Mouse (Mus musculus) urinary bladder, postnatal 36 days (tissue): Measurements from ENCODE around the gene Camk2d.

Source experiments
- DNase-seq, 2 experiments: peaks; one replicate each; pipeline ENCODE4 v3.0.0; 2022; ENCODE audit warnings: low spot score in 2 of 2, mixed read lengths in 1 of 2

The Camk2d gene

DNA sequence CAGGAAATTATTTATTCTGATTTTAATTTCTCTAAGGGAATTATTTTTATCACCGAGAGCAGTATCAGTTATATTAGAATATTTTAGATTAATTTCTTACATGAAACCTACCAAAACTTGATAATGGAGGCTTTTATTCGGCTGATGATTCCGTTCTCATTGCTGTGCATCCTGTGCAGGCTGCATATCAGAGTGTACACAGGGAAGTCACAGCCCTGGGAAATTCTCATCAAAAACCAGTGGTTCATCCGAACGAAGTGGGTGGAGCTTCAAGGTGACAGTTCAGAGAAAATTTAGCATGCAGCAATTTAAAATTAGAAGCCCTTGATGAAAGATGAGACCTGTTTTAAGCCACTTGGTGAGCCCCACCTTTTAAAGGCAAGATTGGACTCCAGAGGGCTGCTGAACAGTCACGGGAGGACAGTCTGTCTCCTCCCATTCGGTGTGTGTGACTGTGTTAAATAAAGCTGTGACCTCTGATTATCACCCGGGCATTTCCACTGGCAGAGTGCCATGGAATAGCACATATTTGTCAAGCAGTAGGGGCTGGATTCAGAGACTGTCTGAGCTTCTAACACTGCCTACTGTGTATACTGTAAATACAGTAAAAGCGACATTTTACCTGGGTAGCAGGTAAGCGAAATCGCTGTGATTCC lies 150.2 kb downstream of the Camk2d start:
- DNase-seq: no peak

DNA sequence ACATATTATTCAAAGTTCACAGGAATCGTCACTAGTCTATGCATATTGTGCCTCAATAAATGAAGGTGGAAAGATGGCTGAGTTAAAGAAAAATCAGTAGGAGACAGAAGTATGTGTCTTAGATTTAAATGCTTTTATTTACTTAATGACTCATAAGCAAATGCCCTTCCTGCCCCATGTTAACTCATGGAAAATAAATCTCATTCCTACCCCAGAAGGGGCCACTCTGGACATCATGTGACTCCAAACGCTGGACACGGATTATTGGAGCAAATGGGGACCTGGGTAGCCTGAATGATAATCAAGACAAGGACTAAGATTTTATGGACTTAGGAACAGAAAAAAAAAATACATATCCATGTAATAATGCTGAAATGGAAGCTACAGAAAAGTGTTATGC lies 151.5 kb downstream of the Camk2d start:
- DNase-seq: no peak

DNA sequence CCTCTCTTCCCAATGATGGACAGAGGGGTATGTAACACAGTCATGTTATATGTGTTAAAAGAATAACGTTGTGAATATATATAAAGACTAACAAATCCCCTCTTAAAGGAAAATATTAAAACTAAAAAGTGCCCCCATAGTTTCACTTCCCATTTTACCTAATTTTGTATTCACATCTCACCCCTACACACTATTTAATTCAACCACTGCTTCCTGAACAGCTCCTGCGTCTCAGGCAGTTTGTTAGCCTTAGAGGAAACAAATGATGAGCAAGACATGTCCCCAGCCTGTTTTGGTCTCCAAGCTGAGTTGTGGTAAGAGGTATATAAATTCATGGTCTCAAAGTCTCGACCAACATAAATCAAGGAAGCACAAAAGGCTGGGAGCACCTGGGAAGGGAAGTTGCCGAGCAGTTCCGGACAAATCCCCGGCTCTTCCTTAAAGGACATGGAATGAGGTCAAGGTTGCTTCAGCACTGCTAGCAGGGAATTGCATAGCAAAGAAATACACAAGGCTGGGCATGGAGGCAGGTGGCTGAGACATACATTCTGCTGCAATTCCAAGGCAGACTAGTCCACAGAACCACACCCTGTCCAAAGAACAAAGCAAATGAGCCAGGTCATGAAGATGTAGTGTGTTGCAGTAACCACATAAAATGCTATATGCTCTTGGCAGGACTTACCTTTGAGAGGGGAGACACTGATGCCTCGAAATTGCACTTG lies 155.4 kb downstream of the Camk2d start:
- no peak for DNase-seq

DNA sequence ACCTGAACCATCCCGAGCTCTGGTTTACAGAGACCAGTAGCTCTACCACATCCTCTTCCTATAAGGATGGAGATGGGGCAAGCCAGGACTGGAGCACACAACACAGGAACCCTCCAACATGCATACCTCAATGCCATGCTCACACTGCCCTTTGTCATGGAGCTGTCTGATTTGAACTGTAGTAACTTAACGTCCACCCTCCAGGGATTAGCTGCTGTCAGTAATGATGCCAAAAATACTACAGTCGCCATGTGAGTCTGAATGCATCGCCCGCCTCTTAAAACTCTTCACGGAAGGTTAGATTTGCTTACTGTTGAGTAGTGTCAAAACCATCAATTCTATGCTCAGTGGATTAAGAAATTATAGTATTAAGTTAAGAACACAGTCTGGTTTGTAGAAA lies 156.9 kb downstream of the Camk2d start:
- DNase-seq: no peak

DNA sequence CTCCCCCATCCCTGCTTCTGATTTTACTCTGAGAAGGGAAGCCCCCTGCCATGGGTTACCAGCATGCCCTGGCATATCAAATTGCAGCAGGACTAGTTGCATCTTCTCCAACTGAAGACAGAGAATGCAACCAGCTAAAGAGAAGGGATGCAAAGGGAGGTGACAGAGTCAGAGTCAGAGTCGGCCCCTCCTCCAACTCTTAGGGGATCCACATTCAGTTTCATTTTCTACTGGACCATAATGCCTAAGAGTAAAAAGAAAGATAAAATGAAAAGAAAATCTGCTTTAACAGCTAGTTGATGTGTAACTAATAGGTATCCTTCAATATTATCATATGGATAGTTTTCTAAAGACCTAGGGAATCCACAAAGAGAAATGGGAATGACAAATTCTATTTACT lies 162.3 kb downstream of the Camk2d start:
- no peak for DNase-seq

DNA sequence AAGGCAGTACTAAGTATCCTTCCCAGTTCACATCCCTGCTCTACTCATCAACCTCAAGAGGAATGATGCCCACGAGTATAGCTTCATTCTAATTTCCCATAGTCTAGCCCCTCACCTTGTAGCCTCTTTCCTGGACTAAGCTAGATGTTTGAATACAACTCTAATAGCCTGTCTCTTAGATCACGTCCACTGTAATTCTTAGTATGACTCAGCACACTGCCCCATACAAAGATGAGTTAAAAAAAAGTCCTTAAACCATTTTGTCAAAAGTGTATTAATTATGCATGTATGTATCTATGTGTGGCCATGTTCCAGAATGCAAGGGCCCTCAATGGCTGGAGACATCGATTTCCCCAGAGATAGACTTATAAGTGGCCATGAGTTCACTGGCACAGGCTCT lies 164.5 kb downstream of the Camk2d start:
- no peak for DNase-seq

DNA sequence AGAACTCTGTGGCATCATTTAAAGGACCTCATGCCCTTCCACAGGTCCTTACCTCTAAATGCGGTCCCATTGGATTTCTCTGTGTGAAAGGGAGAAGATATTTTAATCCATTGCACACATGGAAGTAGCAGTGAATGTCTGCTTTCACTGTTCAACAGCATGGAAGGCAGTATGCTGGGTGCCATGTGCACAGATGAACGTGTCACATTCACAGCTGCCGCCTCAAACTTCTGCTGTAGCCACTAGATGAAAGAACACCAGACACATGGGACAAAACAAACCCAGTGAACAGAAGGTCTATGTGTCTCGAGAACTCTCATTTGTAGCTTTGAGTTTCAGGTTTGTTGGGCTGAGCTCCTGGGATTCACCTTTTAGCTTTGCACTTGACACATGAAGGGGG lies 168.6 kb downstream of the Camk2d start:
- DNase-seq: no peak

DNA sequence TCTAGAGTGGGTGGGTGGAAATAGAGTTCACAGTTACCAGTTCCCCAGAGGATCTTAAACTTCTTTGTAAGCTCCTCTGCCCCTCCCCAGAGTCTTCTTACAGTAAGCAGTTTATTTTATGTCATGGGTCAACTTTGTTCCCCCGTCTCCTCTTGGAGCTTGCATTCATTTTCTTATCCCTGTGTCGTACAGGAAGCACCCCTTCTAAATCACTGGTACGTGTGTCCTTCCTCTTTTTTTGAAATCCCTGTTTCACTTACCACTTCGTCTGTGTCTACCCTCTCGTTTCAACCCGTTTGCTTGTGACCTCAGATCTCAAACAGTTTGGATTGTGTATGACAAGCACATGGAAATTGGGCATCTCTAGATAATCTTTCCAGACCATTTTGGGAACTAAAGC lies 174.0 kb downstream of the Camk2d start:
- DNase-seq: no peak

DNA sequence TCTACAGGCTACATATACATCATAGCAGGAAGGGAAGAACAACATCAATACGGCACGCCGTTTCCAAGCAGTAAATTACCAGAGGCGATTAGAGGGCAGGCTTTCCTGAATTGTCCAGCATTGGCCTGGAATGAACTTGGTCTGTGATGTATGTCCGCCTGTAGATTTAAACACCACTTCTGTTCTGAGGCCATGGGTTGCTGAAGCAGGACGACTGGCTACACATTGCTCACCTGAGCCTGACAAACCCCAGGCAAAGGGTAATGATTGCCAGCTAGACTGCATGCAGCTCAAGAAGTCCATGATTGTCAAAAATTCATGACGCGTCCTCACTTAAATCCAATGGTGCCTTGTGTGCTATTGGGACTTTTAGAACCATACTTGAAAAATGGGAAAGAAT lies 174.9 kb downstream of the Camk2d start:
- no peak for DNase-seq

DNA sequence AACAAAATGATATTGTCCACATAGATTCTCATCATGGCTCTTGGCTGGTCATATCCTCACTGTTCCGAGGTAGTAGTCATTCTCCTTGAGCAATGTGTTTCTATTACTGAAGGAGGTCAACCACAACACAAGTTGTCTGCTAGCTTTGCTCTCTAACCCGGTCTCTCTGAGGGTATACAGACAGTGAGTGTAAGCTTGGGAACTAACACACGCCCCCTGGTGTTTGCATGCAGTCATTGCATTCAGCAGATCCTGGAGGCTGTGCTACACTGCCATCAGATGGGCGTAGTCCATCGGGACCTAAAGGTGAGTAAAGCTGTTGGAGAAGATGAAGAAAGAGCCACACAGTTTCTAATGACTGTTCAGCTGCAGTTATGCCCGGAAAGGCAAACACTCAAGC lies 175.4 kb downstream of the Camk2d start:
- peak; percentile 67 to 77 for DNase-seq

DNA sequence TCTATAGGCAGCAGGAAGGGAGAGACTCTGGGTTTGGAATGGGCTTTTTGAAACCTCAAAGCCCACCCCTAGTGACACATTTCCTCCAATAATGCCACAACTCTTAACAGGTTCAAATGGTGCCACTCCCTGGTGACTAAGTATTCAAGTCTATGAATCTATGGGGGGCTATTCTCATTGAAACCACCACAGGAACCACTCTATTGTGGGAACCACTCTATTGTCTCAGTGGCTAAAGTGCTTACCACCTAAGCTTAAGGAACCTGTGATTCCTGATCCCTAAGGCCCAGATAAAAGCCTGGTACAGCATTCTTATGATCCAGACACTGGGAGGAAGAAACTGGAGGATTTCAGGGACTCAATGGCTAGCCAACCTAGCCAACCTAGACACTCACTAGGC lies 179.9 kb downstream of the Camk2d start:
- no peak for DNase-seq

DNA sequence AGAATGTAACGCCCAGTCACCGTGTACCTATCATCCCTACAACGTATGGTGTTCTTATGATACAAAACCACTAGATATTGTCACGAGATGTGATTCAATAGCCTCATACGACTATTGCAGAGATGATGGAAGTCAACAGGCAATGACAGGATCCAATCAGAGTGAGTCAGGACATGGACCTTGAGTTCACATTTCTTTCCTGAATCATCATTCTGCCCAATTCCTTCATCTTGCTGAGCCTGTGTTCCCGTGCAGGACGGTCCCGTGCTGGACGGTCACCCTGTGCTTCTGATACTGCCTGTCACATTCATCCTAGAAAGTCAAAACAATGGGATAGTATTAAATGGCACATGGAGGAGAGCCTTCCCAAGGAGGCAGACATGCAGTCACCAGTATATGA lies 181.0 kb downstream of the Camk2d start:
- no peak for DNase-seq

DNA sequence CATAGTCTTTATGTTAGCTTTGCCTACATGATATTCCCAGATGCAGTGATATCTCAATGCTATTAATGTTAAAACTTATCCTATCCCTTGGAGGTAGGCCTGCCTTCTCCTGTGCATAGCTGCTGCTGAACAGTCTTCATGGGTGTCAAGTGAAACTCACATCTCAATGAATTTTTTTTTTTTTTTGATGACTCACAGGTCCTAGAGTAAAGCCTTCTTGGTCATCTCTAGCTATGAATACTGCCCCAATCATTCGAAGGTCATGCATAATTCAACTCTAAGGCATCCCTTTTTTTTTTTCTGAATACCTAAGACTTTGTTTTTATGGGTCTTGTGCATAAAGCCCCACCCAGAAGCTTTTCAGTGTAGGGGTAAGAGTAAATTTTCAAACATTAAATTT lies 181.8 kb downstream of the Camk2d start:
- DNase-seq: no peak

DNA sequence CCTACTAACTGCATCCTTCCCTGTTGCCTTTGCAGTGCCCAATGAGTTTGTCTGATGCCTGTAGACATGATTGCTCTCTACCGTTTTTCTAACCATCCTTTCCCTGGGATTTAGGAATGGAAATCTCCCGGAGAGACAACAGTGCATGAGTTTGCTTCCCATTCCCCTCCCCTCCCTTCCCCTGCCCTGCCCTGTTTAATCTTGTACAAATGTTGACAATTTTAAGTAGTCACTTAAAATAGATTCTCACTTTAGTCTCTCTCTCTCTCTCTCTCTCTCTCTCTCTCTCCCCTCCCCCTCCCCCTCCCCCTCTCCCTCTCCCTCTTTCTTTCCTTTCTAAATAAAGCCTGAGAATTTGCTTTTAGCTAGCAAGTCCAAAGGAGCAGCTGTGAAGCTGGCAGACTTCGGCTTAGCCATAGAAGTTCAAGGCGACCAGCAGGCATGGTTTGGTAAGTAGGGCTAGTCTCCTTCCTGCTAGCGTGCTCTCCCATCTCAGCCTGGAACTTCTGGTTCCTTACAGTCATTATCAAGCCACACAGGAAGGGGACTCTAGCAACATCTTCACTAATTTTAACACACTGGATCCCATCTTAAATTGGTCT lies 184.0 kb downstream of the Camk2d start:
- no peak for DNase-seq

DNA sequence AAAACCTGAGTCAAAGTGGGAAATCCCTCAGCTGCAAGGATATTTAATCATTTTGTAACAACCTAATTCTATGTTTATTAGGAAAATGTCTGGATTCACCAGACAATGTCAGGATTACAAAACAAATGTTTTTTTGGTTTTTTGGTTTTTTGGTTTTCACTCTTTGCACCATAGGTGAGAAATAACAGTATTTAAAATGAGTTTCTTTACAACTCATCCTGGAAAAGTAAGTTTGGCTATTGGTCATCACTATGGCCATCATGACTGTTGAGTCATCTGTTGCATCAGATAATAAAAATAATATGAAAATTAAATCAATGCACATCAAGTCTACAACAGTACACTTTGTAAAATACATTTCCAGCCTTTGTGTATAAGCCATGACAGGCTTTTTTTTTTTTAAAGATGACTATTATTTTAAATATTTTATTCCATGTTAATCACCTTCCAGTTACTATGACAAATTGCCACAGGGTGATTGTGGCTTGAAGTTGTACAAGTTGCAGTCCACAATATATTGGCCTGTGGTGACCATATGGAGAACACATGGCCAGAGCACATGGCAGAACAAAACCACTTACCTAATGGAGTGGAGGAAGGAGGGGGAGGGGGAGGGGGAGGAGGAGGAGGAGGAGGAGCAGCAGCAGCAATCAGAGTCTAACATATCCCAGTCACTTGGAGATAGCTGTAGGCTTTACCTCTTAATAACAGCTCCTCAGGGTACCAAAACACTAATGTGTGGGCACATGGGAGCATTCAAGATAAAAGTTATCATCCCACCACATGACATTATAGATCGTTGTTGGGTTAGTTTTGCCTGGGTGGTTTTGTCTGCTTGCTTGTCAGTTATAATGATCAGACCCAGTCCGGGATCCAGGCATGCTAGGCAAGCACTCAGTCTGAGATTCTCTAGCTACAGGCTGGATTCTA lies 197.2 kb downstream of the Camk2d start:
- no peak for DNase-seq

DNA sequence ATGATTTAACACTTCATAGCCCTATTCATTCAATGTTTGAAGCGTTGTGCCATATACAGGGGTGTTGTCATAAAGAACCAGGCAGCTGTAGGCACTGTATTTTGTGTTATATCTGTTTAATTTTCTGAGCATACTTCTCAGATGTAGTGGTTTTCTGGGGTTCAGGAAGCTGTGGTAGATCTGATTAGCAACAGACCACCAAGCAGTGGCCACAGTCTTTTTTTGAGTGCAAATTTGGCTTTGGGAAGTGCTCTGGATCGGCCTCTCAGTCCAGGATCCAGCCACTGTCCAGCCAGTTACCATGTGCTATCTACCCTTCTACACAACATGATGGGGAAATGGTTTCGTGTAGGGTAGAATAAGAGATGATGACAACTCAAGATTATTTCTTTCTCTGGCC lies 199.8 kb downstream of the Camk2d start:
- no peak for DNase-seq

DNA sequence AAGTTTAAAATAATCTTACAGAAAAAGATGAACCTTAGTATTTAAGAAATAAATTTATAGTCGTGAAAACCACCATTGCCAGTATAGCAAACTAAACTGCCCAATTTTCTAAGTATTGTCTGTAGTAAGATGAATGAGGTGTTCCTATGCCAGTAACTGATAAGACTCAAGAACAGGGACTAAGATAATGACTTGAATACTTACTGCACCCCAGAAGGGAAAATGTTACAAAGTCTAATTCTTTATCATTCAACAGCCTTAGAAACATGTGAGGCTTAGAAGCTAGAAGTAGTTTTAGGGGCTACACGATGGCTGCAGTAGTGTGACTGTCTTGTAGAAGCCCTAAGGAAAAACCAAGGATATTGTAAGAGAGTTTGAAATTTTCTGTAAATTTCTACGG lies 200.9 kb downstream of the Camk2d start:
- DNase-seq: no peak

DNA sequence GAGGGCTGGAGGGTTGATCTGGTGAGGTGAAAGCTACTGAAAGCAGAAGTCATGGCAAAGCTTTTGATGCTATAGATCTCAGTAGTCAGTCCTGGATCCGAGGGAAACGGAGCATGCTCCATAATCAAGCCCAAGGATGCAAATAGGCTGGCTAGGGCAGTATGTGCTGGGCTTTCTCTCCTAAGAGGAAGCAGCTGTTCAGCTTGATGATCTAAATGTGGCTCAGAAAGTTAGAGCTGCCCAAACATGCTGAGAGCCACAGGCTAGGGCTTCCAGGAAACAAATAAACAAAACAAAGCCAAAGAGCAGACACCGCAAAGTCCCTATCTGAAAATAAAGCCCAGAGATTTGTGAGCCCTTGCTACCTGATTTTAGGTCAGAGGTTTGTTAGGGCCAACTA lies 201.7 kb downstream of the Camk2d start:
- no peak for DNase-seq

DNA sequence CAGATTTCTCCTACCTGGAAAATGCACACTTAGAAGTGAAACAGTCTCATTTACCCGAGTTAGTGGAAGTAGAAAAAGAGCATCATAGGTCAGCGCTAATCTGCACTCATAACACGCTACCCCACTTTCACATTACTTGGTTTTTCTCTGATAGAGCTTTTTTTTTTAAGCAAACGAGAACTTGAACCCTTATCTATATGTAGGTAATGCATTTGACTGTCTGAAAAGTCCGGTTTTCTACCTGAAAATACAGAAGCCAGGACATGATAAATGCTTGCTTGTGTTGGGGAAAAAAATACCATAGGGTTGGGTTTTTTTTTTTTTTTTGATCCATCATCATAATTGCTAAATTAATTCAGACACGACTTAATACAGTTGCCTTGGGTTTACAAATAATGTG lies 206.9 kb downstream of the Camk2d start:
- DNase-seq: no peak

DNA sequence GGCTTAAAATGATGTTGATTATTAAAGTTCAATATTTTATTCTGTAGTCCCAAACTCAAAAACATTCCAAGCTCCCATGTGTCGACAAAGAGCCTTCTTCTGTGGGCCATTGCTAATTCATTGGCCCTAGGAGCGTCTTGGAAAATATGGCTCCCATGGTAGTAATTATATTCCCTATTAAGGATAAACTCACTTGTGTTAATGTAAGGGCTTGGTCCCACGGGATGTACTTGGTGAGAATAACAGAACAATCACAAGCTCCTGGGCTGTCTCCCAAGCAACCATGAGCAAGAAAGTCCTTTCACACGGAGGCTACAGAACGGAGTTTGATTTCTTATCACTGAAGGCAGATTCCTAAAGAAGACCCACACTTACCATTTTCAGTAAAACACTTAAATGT lies 208.9 kb downstream of the Camk2d start:
- DNase-seq: no peak

DNA sequence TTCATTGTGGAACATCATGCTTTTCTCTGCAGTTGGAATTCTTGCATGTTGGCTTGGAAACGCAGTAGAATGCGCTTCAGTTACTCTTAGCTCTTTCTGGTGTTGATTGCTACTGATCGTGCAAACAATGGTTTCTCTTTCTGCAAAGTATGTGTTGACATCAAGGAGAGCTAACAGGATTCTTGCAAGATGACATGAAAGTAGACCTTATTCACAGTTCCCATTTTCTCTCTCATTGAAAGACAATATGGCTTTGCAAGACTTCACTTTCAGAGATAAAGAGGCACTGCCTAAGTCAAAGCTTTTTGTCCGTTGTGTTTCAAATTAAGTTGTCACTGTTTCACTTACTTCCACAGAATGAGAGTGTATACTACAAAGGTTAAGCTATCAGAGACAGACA lies 210.0 kb downstream of the Camk2d start:
- no peak for DNase-seq

DNA sequence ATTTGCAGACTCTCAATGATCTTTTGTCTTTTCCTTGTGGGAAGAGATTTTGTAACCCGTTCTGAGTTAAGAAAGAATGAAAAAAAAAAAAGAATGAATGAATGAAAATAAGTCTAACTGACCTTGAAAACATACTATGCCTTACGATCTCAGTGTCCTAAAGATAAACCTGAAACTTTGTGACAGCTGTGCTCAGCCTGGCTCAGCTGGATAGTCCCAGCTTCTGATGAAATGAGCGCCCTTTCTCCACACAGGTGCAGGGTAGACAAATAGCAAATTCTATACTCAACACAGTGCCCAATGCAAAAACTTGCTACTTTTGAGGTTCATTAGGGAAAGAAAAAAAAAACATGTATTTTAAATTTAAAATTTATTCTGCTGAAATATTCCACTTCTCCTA lies 213.8 kb downstream of the Camk2d start:
- no peak for DNase-seq
